Mouse (Mus musculus): ENCODE results near the gene Hdac9.

The Hdac9 gene

GRCm38 (mm10) chr12:34808180-34808579 lies 108.7 kb downstream of the Hdac9 start:
- DNase-seq (ENCODE audit: extremely low spot score) = no peak

- DNase-seq (ENCODE audit: extremely low spot score) = no peak
Observed at GRCm38 (mm10) chr12:34806528-34806927, 110.4 kb downstream of the Hdac9 start.

DNA sequence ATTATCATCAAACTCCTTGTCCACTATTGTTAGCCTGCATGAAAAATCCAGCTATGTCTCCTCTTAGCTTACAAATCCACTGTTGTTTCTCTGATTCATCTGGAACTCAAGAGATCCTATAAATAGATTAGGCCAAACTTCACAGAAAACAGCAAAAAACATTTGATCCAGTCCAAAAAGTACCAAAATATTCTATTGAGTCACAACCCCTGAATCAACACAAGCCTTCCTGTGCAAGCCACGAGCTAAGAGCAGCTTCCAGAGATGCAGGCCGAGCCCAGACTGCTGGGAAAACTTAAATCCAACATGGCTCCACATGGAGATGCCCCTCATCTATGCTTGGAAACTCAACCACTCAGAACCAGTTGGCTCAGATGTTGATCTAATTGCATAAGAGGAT lies 113.2 kb downstream of the Hdac9 start:
- no peak for DNase-seq (ENCODE audit: extremely low spot score)

DNA sequence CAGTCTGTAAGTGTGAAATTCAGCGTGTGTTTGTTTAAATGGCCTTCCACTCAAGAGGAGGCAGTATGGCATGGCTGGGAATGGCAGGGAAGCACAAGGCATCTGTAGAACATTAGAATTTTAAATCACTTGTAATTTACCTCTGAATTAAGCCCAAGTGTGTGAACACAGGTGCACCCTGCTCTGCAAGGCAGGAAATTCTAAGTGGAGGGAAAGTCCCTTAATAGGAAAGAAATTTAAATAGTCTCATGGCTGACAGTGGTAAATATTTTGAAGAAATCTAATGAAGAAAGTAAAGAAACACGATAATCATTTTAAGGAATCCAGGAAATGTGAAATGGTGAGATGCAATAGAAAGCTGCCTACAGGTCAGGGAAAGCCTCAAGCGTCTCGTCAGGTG lies 114.6 kb downstream of the Hdac9 start:
- no peak for DNase-seq (ENCODE audit: extremely low spot score)

DNA sequence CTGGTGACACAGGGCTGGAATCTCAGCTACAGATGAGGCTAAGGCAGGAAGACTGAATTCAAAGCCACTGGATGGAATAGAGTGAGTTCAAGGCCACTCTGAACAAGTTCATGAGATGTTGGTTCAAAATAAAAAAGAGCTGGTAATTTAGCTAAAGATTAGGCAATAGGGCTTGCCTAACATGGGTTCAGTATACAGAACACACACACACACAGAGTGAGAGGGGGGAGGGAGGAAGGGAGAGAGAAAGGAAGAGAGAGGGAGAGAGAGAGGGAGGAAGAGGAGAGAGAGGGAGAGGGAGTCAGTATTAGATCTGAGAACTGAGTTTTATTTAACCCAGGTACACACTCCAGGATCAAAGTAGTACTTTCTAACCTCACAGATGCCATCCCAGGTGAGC lies 115.1 kb downstream of the Hdac9 start:
- DNase-seq (ENCODE audit: extremely low spot score) = no peak

GRCm38 (mm10) chr12:34797389-34797788 lies 119.5 kb downstream of the Hdac9 start:
- DNase-seq (ENCODE audit: extremely low spot score) = no peak

GRCm38 (mm10) chr12:34795487-34795886 lies 121.4 kb downstream of the Hdac9 start:
- DNase-seq (ENCODE audit: extremely low spot score) = no peak

DNA sequence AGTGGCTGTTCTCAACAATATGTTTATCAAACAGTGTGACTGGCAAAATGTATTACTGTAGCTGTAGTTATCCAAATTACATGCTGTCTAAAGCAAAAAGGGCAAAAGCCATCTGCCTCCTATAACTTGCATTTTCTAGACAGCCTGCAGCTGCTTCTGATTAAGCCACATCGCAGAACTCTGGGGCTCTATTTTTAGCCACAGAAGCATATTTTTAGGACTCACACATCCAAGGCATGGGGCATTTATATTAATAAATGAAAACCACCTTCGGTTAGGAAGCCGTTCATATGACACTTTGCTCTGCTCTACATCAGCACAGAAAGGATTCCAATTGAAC lies 124.8 kb downstream of the Hdac9 start:
- no peak for DNase-seq (ENCODE audit: extremely low spot score)

GRCm38 (mm10) chr12:34791213-34792112 lies 125.4 kb downstream of the Hdac9 start:
- no peak for DNase-seq (ENCODE audit: extremely low spot score)

GRCm38 (mm10) chr12:34789031-34789982 lies 127.6 kb downstream of the Hdac9 start:
- no peak for DNase-seq (ENCODE audit: extremely low spot score)

DNA sequence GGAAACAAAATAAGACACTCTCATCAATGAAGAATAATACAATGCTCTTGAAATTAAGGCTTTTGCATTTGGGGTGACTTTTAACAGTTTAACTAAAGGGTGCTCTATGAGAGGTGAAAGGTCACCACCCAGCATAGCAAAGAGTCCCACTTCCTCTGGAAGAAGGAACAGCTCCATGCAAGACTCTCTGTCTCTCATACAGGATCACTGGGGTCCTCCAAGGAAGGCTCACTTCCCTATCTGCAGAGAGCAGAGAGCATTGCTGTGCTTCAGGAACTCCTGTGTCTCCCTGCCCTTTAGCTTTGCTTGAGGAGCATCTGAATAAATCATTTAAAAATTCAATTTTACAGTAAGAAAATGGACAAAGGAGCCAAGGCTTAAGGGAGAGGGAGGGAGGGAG lies 129.5 kb downstream of the Hdac9 start:
- DNase-seq (ENCODE audit: extremely low spot score) = no peak

GRCm38 (mm10) chr12:34783574-34783973 lies 133.3 kb downstream of the Hdac9 start:
- DNase-seq (ENCODE audit: extremely low spot score) = no peak

- no peak for DNase-seq (ENCODE audit: extremely low spot score)
Observed at GRCm38 (mm10) chr12:34779368-34779957, 137.4 kb downstream of the Hdac9 start.

GRCm38 (mm10) chr12:34776170-34776569 lies 140.7 kb downstream of the Hdac9 start:
- no peak for DNase-seq (ENCODE audit: extremely low spot score)

- no peak for DNase-seq (ENCODE audit: extremely low spot score)
Observed at GRCm38 (mm10) chr12:34774071-34774470, 142.8 kb downstream of the Hdac9 start.

- no peak for DNase-seq (ENCODE audit: extremely low spot score)
Observed at GRCm38 (mm10) chr12:34767226-34767775, 149.6 kb downstream of the Hdac9 start.

DNA sequence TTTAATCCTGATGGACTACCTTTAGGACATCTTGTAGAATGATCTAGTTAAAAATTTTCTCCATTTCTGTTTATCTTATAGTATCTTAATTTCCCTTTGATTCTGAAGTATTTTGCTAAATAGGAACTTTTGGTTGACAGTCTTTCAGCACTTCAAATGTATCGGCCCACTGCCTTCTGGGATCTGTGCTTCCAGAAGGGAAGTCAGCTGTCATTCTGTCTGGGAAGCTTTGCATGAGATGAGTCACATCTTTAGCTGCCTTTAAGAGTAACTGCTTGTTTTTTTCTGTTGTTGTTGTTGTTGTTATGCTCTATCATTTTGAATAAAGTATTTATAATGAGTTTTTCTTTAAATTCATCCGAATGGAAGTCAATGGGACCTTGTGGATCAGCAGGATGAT lies 169.6 kb downstream of the Hdac9 start:
- DNase-seq (ENCODE audit: extremely low spot score) = no peak

- DNase-seq (ENCODE audit: extremely low spot score) = no peak
Observed at GRCm38 (mm10) chr12:34725204-34725603, 191.7 kb downstream of the Hdac9 start.

DNA sequence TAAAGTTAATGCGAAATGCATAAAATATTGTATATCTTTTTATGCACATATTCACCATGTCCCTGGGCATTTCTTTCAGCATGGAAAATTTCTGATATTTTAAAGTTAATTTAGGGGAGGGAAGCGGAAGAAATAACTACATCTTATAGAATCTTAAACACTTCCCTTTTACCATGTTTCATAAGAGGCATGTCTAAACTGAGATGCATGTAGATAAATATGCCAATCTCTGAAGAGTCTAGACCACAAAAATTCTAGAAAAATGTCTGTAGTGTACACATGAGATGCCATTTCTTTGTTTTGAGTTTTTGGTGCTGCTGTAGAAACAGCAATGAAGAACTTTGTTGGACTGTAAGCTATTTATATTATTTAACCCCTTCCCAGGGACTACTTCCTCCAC lies 192.6 kb downstream of the Hdac9 start:
- no peak for DNase-seq (ENCODE audit: extremely low spot score)

DNA sequence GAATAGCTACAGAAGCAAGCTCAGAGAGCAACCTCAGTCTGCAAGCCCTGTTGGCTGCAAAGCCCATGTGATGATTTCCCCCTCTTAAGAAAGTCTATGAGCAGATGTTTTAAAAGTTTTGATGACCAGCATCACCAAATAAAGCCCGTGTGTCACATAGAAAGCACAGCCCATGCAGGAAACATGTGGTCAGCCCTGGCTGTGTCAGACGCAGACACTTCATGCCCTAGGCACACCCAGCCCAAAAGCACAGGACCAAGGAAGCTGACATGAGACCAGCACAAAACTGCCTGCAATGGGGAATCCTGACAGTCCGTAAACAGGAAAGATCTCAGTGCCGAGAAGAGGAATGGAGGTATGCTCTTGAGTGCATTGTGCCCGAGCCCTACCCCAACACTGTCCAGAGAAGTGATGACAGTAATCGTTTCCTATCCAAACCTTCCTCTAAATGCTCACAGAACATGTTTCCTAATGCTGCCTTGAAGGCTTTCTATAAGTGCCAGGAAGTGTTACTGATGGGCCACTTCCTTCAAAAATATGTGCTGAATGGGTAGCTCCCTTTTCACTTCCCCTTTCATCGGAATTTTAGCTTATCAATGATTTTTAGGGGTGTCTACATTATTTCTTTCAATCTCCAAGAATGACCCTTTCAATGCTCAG lies 193.9 kb downstream of the Hdac9 start:
- DNase-seq (ENCODE audit: extremely low spot score) = no peak

- no peak for DNase-seq (ENCODE audit: extremely low spot score)
Observed at GRCm38 (mm10) chr12:34720906-34721305, 196.0 kb downstream of the Hdac9 start.
